Mouse (Mus musculus) adrenal gland, postnatal 14 days (tissue): ENCODE measurements around the gene Alox5. TPM values are rescaled to one million over a fixed set of nuclear protein-coding genes. Genes with fewer than 3 reads are reported as not detected.
A peak's percentile ranks its signal among the peaks of the same experiment; 100 is the strongest.

Experiments
- DNase-seq: peaks from one replicate; pipeline ENCODE4 v3.0.0; 2021; ENCODE audit warnings: mixed read lengths
- total RNA-seq: library from RNA; stranded (reverse); gene quantifications from 2 replicates; pipeline ENCODE4 v1.2.3, GENCODE M21; 2021

The Alox5 gene
- total RNA-seq, 1 experiment from 2014 or later, result 1.5 TPM

GRCm38 (mm10) chr6:116385194-116386044 lies 75.6 kb downstream of the Alox5 start:
- no peak for DNase-seq

GRCm38 (mm10) chr6:116383582-116383981 lies 77.4 kb downstream of the Alox5 start:
- DNase-seq, result peak; percentile 14

GRCm38 (mm10) chr6:116381605-116382004 lies 79.4 kb downstream of the Alox5 start:
- DNase-seq, result no peak

- no peak for DNase-seq
Measured at GRCm38 (mm10) chr6:116380157-116380556, 80.8 kb downstream of the Alox5 start.

GRCm38 (mm10) chr6:116378892-116379291 lies 82.1 kb downstream of the Alox5 start:
- DNase-seq, result no peak

GRCm38 (mm10) chr6:116374618-116375017 lies 86.4 kb downstream of the Alox5 start:
- DNase-seq, result no peak

- DNase-seq, result no peak
Measured at GRCm38 (mm10) chr6:116374136-116374535, 86.8 kb downstream of the Alox5 start.

- no peak for DNase-seq
Measured at GRCm38 (mm10) chr6:116371500-116371899, 89.5 kb downstream of the Alox5 start.

GRCm38 (mm10) chr6:116370216-116370976 lies 90.6 kb downstream of the Alox5 start:
- DNase-seq, result no peak

- DNase-seq, result no peak
Measured at GRCm38 (mm10) chr6:116369811-116370210, 91.2 kb downstream of the Alox5 start.

- peak; percentile 38 for DNase-seq
Measured at GRCm38 (mm10) chr6:116367971-116368370, 93.0 kb downstream of the Alox5 start.

GRCm38 (mm10) chr6:116361993-116362392 lies 99.0 kb downstream of the Alox5 start:
- DNase-seq, result no peak

- no peak for DNase-seq
Measured at GRCm38 (mm10) chr6:116361463-116361862, 99.5 kb downstream of the Alox5 start.

Other genes starting within 250 kb of the Alox5 start
- 3.0 and 3.5 TPM in 2 replicates for gene Zfand4, start 197.0 kb downstream of the Alox5 start, total RNA-seq
- 53.9 and 58.5 TPM in 2 replicates for gene March8, start 123.2 kb downstream of the Alox5 start, total RNA-seq
- gene Olfr211, start 27.9 kb upstream of the Alox5 start, total RNA-seq, result not detected in 2 replicates
- gene Olfr212, start 45.3 kb upstream of the Alox5 start, total RNA-seq, result not detected in 2 replicates
- not detected in 2 replicates for gene Olfr213, start 77.3 kb upstream of the Alox5 start, total RNA-seq
- gene Gm5580, start 90.0 kb upstream of the Alox5 start, total RNA-seq, result 2.7 and 4.7 TPM in 2 replicates
- not detected in 2 replicates for gene Olfr214, start 93.1 kb upstream of the Alox5 start, total RNA-seq
- not detected in 2 replicates for gene Olfr215, start 123.0 kb upstream of the Alox5 start, total RNA-seq
- 23.9 and 26.2 TPM in 2 replicates for gene Zfp422, start 167.8 kb upstream of the Alox5 start, total RNA-seq
- 67.4 and 88.3 TPM in 2 replicates for gene Depp1, start 189.4 kb upstream of the Alox5 start, total RNA-seq
- gene Rassf4, start 212.8 kb upstream of the Alox5 start, total RNA-seq, result 5.7 and 11.8 TPM in 2 replicates